Mouse (Mus musculus) 3T3-L1 (cell line): ENCODE data around the gene Cand2.
A peak's percentile ranks its signal among the peaks of the same experiment; 100 is the strongest.

ENCODE experiments used
- DNase-seq: peaks from one replicate; pipeline ENCODE4 v3.0.0-alpha.2; 2015; ENCODE audit warnings: low read depth, low spot score

Cand2 gene

GRCm38 (mm10) chr6:115773966-115774413 lies 348 bp upstream of the Cand2 start:
- peak; percentile 73 for DNase-seq

GRCm38 (mm10) chr6:115775838-115776237 lies 1.5 kb downstream of the Cand2 start:
- DNase-seq = peak; percentile 29

- DNase-seq = peak; percentile 13
Measured at GRCm38 (mm10) chr6:115776363-115776762, 2.0 kb downstream of the Cand2 start.

- DNase-seq = no peak
Measured at GRCm38 (mm10) chr6:115782781-115783180, 8.4 kb downstream of the Cand2 start.

GRCm38 (mm10) chr6:115791016-115791415 lies 16.7 kb downstream of the Cand2 start:
- DNase-seq = no peak

- no peak for DNase-seq
Measured at GRCm38 (mm10) chr6:115791842-115792686, 17.7 kb downstream of the Cand2 start.

GRCm38 (mm10) chr6:115792691-115793215 lies 18.4 kb downstream of the Cand2 start:
- DNase-seq = no peak

GRCm38 (mm10) chr6:115801811-115802210 lies 27.5 kb downstream of the Cand2 start:
- DNase-seq = no peak

GRCm38 (mm10) chr6:115803541-115804382 lies 29.4 kb downstream of the Cand2 start:
- DNase-seq = peak; percentile 97

- DNase-seq = peak; percentile 27
Measured at GRCm38 (mm10) chr6:115804432-115805192, 30.3 kb downstream of the Cand2 start.

- peak; percentile 9 for DNase-seq
Measured at GRCm38 (mm10) chr6:115807464-115808195, 33.3 kb downstream of the Cand2 start.

- DNase-seq = peak; percentile 50
Measured at GRCm38 (mm10) chr6:115808196-115808487, 33.8 kb downstream of the Cand2 start.

- peak; percentile 96 for DNase-seq
Measured at GRCm38 (mm10) chr6:115808488-115809231, 34.3 kb downstream of the Cand2 start, which contains the start of gene Rpl32. Gene Rpl32, minus strand, starts transcription at chr6:115808747.

- DNase-seq = no peak
Measured at GRCm38 (mm10) chr6:115811606-115812005, 37.3 kb downstream of the Cand2 start.

GRCm38 (mm10) chr6:115814104-115814503 lies 39.8 kb downstream of the Cand2 start:
- peak; percentile 89 for DNase-seq

GRCm38 (mm10) chr6:115815041-115815440 lies 40.7 kb downstream of the Cand2 start:
- no peak for DNase-seq

GRCm38 (mm10) chr6:115818129-115818528 lies 43.8 kb downstream of the Cand2 start:
- DNase-seq = no peak

GRCm38 (mm10) chr6:115821216-115821993 lies 47.1 kb downstream of the Cand2 start:
- no peak for DNase-seq

- DNase-seq = peak; percentile 97
Measured at GRCm38 (mm10) chr6:115823850-115824464, 49.6 kb downstream of the Cand2 start.
